Mouse (Mus musculus): Measurements from ENCODE around the gene Frmd7. TPM values are rescaled to one million over a fixed set of nuclear protein-coding genes. Genes with fewer than 3 reads are reported as not detected.

Gene Frmd7
- polyA plus RNA-seq, 1 experiment from 2014 or later = 0.06 TPM

- peaks cover 34% of the 10 kb centered on the region for H3K27me3 ChIP-seq (ENCODE audit: poor library complexity, severe bottlenecking)
- no peak for DNase-seq (ENCODE audit: extremely low spot score, low spot score)
- no peaks in the 10 kb centered on the region for H3K9me3 ChIP-seq
- no peak overlapping the region for H3K4me3 ChIP-seq
- no peaks in the 10 kb centered on the region for H3K36me3 ChIP-seq (replicated peaks)
- peaks cover 17% of the 10 kb centered on the region for H3K4me1 ChIP-seq
- WGBS = 54% methylated on average over 3 of the region's 3 CpGs
- H3K27ac ChIP-seq = no peak overlapping the region
Observed at GRCm38 (mm10) chrX:50930309-50930708, 12.2 kb downstream of the Frmd7 start.

GRCm38 (mm10) chrX:50926893-50927545, 15.5 kb downstream of the Frmd7 start:
- H3K27ac ChIP-seq = no peak overlapping the region
- H3K4me3 ChIP-seq = no peak overlapping the region
- no peaks in the 10 kb centered on the region for H3K36me3 ChIP-seq (replicated peaks)
- peaks cover 28% of the 10 kb centered on the region for H3K27me3 ChIP-seq (ENCODE audit: poor library complexity, severe bottlenecking)
- DNase-seq (ENCODE audit: extremely low spot score, low spot score) = no peak
- H3K9me3 ChIP-seq = no peaks in the 10 kb centered on the region
- WGBS = 64% methylated on average over 10 of the region's 10 CpGs
- H3K4me1 ChIP-seq = no peaks in the 10 kb centered on the region

- H3K4me3 ChIP-seq = no peak overlapping the region
- no peaks in the 10 kb centered on the region for H3K4me1 ChIP-seq
- H3K27me3 ChIP-seq (ENCODE audit: poor library complexity, severe bottlenecking) = peaks cover 20% of the 10 kb centered on the region
- H3K27ac ChIP-seq = no peak overlapping the region
- H3K9me3 ChIP-seq = no peaks in the 10 kb centered on the region
- WGBS = 46% methylated on average over 17 of the region's 18 CpGs
- no peak for DNase-seq (ENCODE audit: extremely low spot score, low spot score)
- no peaks in the 10 kb centered on the region for H3K36me3 ChIP-seq (replicated peaks)
Observed at GRCm38 (mm10) chrX:50924629-50925364, 17.7 kb downstream of the Frmd7 start.

- peaks cover 24% of the 10 kb centered on the region for H3K27me3 ChIP-seq (ENCODE audit: poor library complexity, severe bottlenecking)
- WGBS = 63% methylated on average over 3 of the region's 3 CpGs
- DNase-seq (ENCODE audit: extremely low spot score, low spot score) = no peak
- H3K36me3 ChIP-seq (replicated peaks) = no peaks in the 10 kb centered on the region
- no peaks in the 10 kb centered on the region for H3K9me3 ChIP-seq
- no peak overlapping the region for H3K27ac ChIP-seq
- no peaks in the 10 kb centered on the region for H3K4me1 ChIP-seq
- H3K4me3 ChIP-seq = no peak overlapping the region
Observed at GRCm38 (mm10) chrX:50918754-50919153, 23.8 kb downstream of the Frmd7 start.

GRCm38 (mm10) chrX:50917389-50917788, 25.1 kb downstream of the Frmd7 start:
- no peak overlapping the region for H3K27ac ChIP-seq

GRCm38 (mm10) chrX:50909915-50910314, 32.6 kb downstream of the Frmd7 start:
- 86% methylated on average over 5 of the region's 5 CpGs for WGBS
- no peaks in the 10 kb centered on the region for H3K4me1 ChIP-seq

More at GRCm38 (mm10) chrX:50917389-50917788, 25.1 kb downstream of the Frmd7 start:
- Histone ChIP-seq H3K9me3 (no peaks in the 10 kb centered on the region), H3K4me1 (no peaks in the 10 kb centered on the region), H3K4me3 (no peak overlapping the region), H3K36me3 (replicated peaks) (no peaks in the 10 kb centered on the region), H3K27me3 (ENCODE audit: poor library complexity, severe bottlenecking) (peaks cover 26% of the 10 kb centered on the region)
- no peak for DNase-seq (ENCODE audit: extremely low spot score, low spot score)
- 51% methylated on average over 3 of the region's 3 CpGs for WGBS

GRCm38 (mm10) chrX:50903497-50903896, 39.0 kb downstream of the Frmd7 start:
- WGBS = 92% methylated on average over 3 of the region's 3 CpGs
- peaks cover 24% of the 10 kb centered on the region for H3K27me3 ChIP-seq (ENCODE audit: poor library complexity, severe bottlenecking)
- no peak overlapping the region for H3K4me3 ChIP-seq
- no peak for DNase-seq (ENCODE audit: extremely low spot score, low spot score)
- no peak overlapping the region for H3K27ac ChIP-seq
- no peaks in the 10 kb centered on the region for H3K9me3 ChIP-seq
- no peaks in the 10 kb centered on the region for H3K36me3 ChIP-seq (replicated peaks)
- no peaks in the 10 kb centered on the region for H3K4me1 ChIP-seq

More at GRCm38 (mm10) chrX:50909915-50910314, 32.6 kb downstream of the Frmd7 start:
- no peak for DNase-seq (ENCODE audit: extremely low spot score, low spot score)
- Histone ChIP-seq H3K27me3 (ENCODE audit: poor library complexity, severe bottlenecking) (peaks cover 22% of the 10 kb centered on the region), H3K27ac (no peak overlapping the region), H3K4me3 (no peak overlapping the region), H3K36me3 (replicated peaks) (no peaks in the 10 kb centered on the region), H3K9me3 (no peaks in the 10 kb centered on the region)

- 85% methylated on average over 2 of the region's 2 CpGs for WGBS
Observed at GRCm38 (mm10) chrX:50887999-50888398, 54.5 kb downstream of the Frmd7 start.

GRCm38 (mm10) chrX:50874246-50875002, 68.1 kb downstream of the Frmd7 start:
- Histone ChIP-seq H3K9me3 (no peaks in the 10 kb centered on the region), H3K27me3 (ENCODE audit: poor library complexity, severe bottlenecking) (peaks cover 14% of the 10 kb centered on the region), H3K4me3 (no peak overlapping the region), H3K27ac (no peak overlapping the region), H3K36me3 (replicated peaks) (no peaks in the 10 kb centered on the region), H3K4me1 (no peaks in the 10 kb centered on the region)
- DNase-seq (ENCODE audit: extremely low spot score, low spot score) = no peak
- WGBS = 89% methylated on average over 6 of the region's 6 CpGs

More at GRCm38 (mm10) chrX:50887999-50888398, 54.5 kb downstream of the Frmd7 start:
- Histone ChIP-seq H3K36me3 (replicated peaks) (no peaks in the 10 kb centered on the region), H3K27ac (no peak overlapping the region), H3K9me3 (no peaks in the 10 kb centered on the region), H3K4me1 (no peaks in the 10 kb centered on the region), H3K4me3 (no peak overlapping the region), H3K27me3 (ENCODE audit: poor library complexity, severe bottlenecking) (no peaks in the 10 kb centered on the region)
- no peak for DNase-seq (ENCODE audit: extremely low spot score, low spot score)

GRCm38 (mm10) chrX:50864734-50865133, 77.8 kb downstream of the Frmd7 start:
- no peak for DNase-seq (ENCODE audit: extremely low spot score, low spot score)
- Histone ChIP-seq H3K4me3 (no peak overlapping the region), H3K36me3 (replicated peaks) (no peaks in the 10 kb centered on the region)

GRCm38 (mm10) chrX:50863771-50864170, 78.7 kb downstream of the Frmd7 start:
- no peaks in the 10 kb centered on the region for H3K36me3 ChIP-seq (replicated peaks)
- H3K27me3 ChIP-seq (ENCODE audit: poor library complexity, severe bottlenecking) = peaks cover 27% of the 10 kb centered on the region
- H3K27ac ChIP-seq = no peak overlapping the region
- no peak for DNase-seq (ENCODE audit: extremely low spot score, low spot score)
- H3K4me1 ChIP-seq = no peaks in the 10 kb centered on the region
- H3K9me3 ChIP-seq = no peaks in the 10 kb centered on the region
- 77% methylated on average over 2 of the region's 2 CpGs for WGBS
- H3K4me3 ChIP-seq = no peak overlapping the region

More at GRCm38 (mm10) chrX:50864734-50865133, 77.8 kb downstream of the Frmd7 start:
- Histone ChIP-seq H3K4me1 (no peaks in the 10 kb centered on the region), H3K9me3 (no peaks in the 10 kb centered on the region), H3K27me3 (ENCODE audit: poor library complexity, severe bottlenecking) (peaks cover 27% of the 10 kb centered on the region), H3K27ac (no peak overlapping the region)
- WGBS = 83% methylated on average over 5 of the region's 5 CpGs

GRCm38 (mm10) chrX:50850428-50851184, 91.9 kb downstream of the Frmd7 start:
- no peaks in the 10 kb centered on the region for H3K9me3 ChIP-seq
- H3K27ac ChIP-seq = no peak overlapping the region
- H3K27me3 ChIP-seq (ENCODE audit: poor library complexity, severe bottlenecking) = peaks cover 24% of the 10 kb centered on the region
- no peak overlapping the region for H3K4me3 ChIP-seq
- 90% methylated on average over 6 of the region's 6 CpGs for WGBS
- no peaks in the 10 kb centered on the region for H3K36me3 ChIP-seq (replicated peaks)
- no peak for DNase-seq (ENCODE audit: extremely low spot score, low spot score)
- no peaks in the 10 kb centered on the region for H3K4me1 ChIP-seq

All from forebrain, embryonic 10.5 days (tissue).